Mouse (Mus musculus): ENCODE measurements around the gene Zfyve26. TPM values are rescaled to one million over a fixed set of nuclear protein-coding genes. Genes with fewer than 3 reads are reported as not detected.

Gene Zfyve26
- total and polyA plus RNA-seq, 2 experiments, result 17.6 to 20.5 TPM

GRCm38 (mm10) chr12:79254975-79255374, 41.1 kb downstream of the Zfyve26 start:
- Histone ChIP-seq H3K9ac (ENCODE audit: low read depth, low read length) (no peak overlapping the region), H3K4me3 (ENCODE audit: insufficient read depth, low read depth, low read length) (no peak overlapping the region), H3K27me3 (ENCODE audit: control insufficient read depth, insufficient read depth, low read length) (no peaks in the 10 kb centered on the region), H3K4me1 (ENCODE audit: control insufficient read depth, insufficient read depth, low read length) (no peaks in the 10 kb centered on the region), H3K36me3 (ENCODE audit: control insufficient read depth, insufficient read depth, low read length) (peaks cover 61% of the 10 kb centered on the region), H3K79me2 (ENCODE audit: control insufficient read depth, insufficient read depth, low read length) (no peaks in the 10 kb centered on the region), H3K27ac (replicated peaks; ENCODE audit: insufficient read depth, low read depth, low read length) (no peak overlapping the region)
- WGBS, result 95% methylated on average over 10 of the region's 10 CpGs
- DNase-seq (ENCODE audit: extremely low read depth, low read depth, low spot score), result no peak
- TF ChIP-seq CTCF (IDR thresholded peaks at IDR 0.05; ENCODE audit: low read depth, low read length) (no peak), POLR2A (IDR thresholded peaks at IDR 0.05; ENCODE audit: extremely low read depth, insufficient read depth, low read length) (no peak)

- peaks cover 69% of the 10 kb centered on the region for H3K36me3 ChIP-seq (ENCODE audit: control insufficient read depth, insufficient read depth, low read length)
These were observed 42.6 kb downstream of the Zfyve26 start for GRCm38 (mm10) chr12:79253294-79254053.

GRCm38 (mm10) chr12:79248110-79248509, 48.0 kb downstream of the Zfyve26 start:
- DNase-seq (ENCODE audit: extremely low read depth, low read depth, low spot score), result no peak
- H3K36me3 ChIP-seq (ENCODE audit: control insufficient read depth, insufficient read depth, low read length), result peaks cover 51% of the 10 kb centered on the region
- WGBS, result 98% methylated on average over 3 of the region's 3 CpGs
- no peak overlapping the region for H3K27ac ChIP-seq (replicated peaks; ENCODE audit: insufficient read depth, low read depth, low read length)
- no peak overlapping the region for H3K9ac ChIP-seq (ENCODE audit: low read depth, low read length)
- H3K4me1 ChIP-seq (ENCODE audit: control insufficient read depth, insufficient read depth, low read length), result no peaks in the 10 kb centered on the region
- TF ChIP-seq CTCF (IDR thresholded peaks at IDR 0.05; ENCODE audit: low read depth, low read length) (no peak), POLR2A (IDR thresholded peaks at IDR 0.05; ENCODE audit: extremely low read depth, insufficient read depth, low read length) (no peak)
- H3K4me3 ChIP-seq (ENCODE audit: insufficient read depth, low read depth, low read length), result no peak overlapping the region
- no peaks in the 10 kb centered on the region for H3K79me2 ChIP-seq (ENCODE audit: control insufficient read depth, insufficient read depth, low read length)
- H3K27me3 ChIP-seq (ENCODE audit: control insufficient read depth, insufficient read depth, low read length), result no peaks in the 10 kb centered on the region

More at GRCm38 (mm10) chr12:79253294-79254053, 42.6 kb downstream of the Zfyve26 start:
- Histone ChIP-seq H3K4me3 (ENCODE audit: insufficient read depth, low read depth, low read length) (no peak overlapping the region), H3K9ac (ENCODE audit: low read depth, low read length) (no peak overlapping the region), H3K27ac (replicated peaks; ENCODE audit: insufficient read depth, low read depth, low read length) (no peak overlapping the region), H3K4me1 (ENCODE audit: control insufficient read depth, insufficient read depth, low read length) (no peaks in the 10 kb centered on the region), H3K27me3 (ENCODE audit: control insufficient read depth, insufficient read depth, low read length) (no peaks in the 10 kb centered on the region), H3K79me2 (ENCODE audit: control insufficient read depth, insufficient read depth, low read length) (no peaks in the 10 kb centered on the region)
- 86% methylated on average over 9 of the region's 9 CpGs for WGBS
- no peak for DNase-seq (ENCODE audit: extremely low read depth, low read depth, low spot score)
- TF ChIP-seq CTCF (IDR thresholded peaks at IDR 0.05; ENCODE audit: low read depth, low read length), result no peak
- TF ChIP-seq POLR2A (IDR thresholded peaks at IDR 0.05; ENCODE audit: extremely low read depth, insufficient read depth, low read length), result no peak

GRCm38 (mm10) chr12:79242921-79243320, 53.2 kb downstream of the Zfyve26 start:
- H3K36me3 ChIP-seq (ENCODE audit: control insufficient read depth, insufficient read depth, low read length), result peaks cover 55% of the 10 kb centered on the region

GRCm38 (mm10) chr12:79241985-79242384, 54.1 kb downstream of the Zfyve26 start:
- WGBS, result 20% methylated on average over 2 of the region's 2 CpGs
- Histone ChIP-seq H3K27ac (replicated peaks; ENCODE audit: insufficient read depth, low read depth, low read length) (no peak overlapping the region), H3K27me3 (ENCODE audit: control insufficient read depth, insufficient read depth, low read length) (no peaks in the 10 kb centered on the region), H3K9ac (ENCODE audit: low read depth, low read length) (no peak overlapping the region), H3K4me3 (ENCODE audit: insufficient read depth, low read depth, low read length) (no peak overlapping the region), H3K4me1 (ENCODE audit: control insufficient read depth, insufficient read depth, low read length) (no peaks in the 10 kb centered on the region; the same call in 1 of the 2 replicates), H3K79me2 (ENCODE audit: control insufficient read depth, insufficient read depth, low read length) (no peaks in the 10 kb centered on the region), H3K36me3 (ENCODE audit: control insufficient read depth, insufficient read depth, low read length) (peaks cover 61% of the 10 kb centered on the region)
- no peak for TF ChIP-seq CTCF (IDR thresholded peaks at IDR 0.05; ENCODE audit: low read depth, low read length)
- no peak for TF ChIP-seq POLR2A (IDR thresholded peaks at IDR 0.05; ENCODE audit: extremely low read depth, insufficient read depth, low read length)
- no peak for DNase-seq (ENCODE audit: extremely low read depth, low read depth, low spot score)

More at GRCm38 (mm10) chr12:79242921-79243320, 53.2 kb downstream of the Zfyve26 start:
- WGBS, result 93% methylated on average over 6 of the region's 6 CpGs
- H3K27me3 ChIP-seq (ENCODE audit: control insufficient read depth, insufficient read depth, low read length), result no peaks in the 10 kb centered on the region
- no peaks in the 10 kb centered on the region; the same call in 1 of the 2 replicates for H3K4me1 ChIP-seq (ENCODE audit: control insufficient read depth, insufficient read depth, low read length)
- no peak for TF ChIP-seq CTCF (IDR thresholded peaks at IDR 0.05; ENCODE audit: low read depth, low read length)
- no peak for TF ChIP-seq POLR2A (IDR thresholded peaks at IDR 0.05; ENCODE audit: extremely low read depth, insufficient read depth, low read length)
- H3K27ac ChIP-seq (replicated peaks; ENCODE audit: insufficient read depth, low read depth, low read length), result no peak overlapping the region
- H3K9ac ChIP-seq (ENCODE audit: low read depth, low read length), result no peak overlapping the region
- no peak overlapping the region for H3K4me3 ChIP-seq (ENCODE audit: insufficient read depth, low read depth, low read length)
- H3K79me2 ChIP-seq (ENCODE audit: control insufficient read depth, insufficient read depth, low read length), result no peaks in the 10 kb centered on the region
- no peak for DNase-seq (ENCODE audit: extremely low read depth, low read depth, low spot score)

GRCm38 (mm10) chr12:79235485-79236080, 60.5 kb downstream of the Zfyve26 start:
- Histone ChIP-seq H3K79me2 (ENCODE audit: control insufficient read depth, insufficient read depth, low read length) (no peaks in the 10 kb centered on the region), H3K36me3 (ENCODE audit: control insufficient read depth, insufficient read depth, low read length) (peaks cover 51% of the 10 kb centered on the region), H3K4me1 (ENCODE audit: control insufficient read depth, insufficient read depth, low read length) (no peaks in the 10 kb centered on the region), H3K9ac (ENCODE audit: low read depth, low read length) (no peak overlapping the region), H3K27ac (replicated peaks; ENCODE audit: insufficient read depth, low read depth, low read length) (no peak overlapping the region), H3K4me3 (ENCODE audit: insufficient read depth, low read depth, low read length) (no peak overlapping the region), H3K27me3 (ENCODE audit: control insufficient read depth, insufficient read depth, low read length) (no peaks in the 10 kb centered on the region)
- TF ChIP-seq POLR2A (IDR thresholded peaks at IDR 0.05; ENCODE audit: extremely low read depth, insufficient read depth, low read length) (no peak), CTCF (IDR thresholded peaks at IDR 0.05; ENCODE audit: low read depth, low read length) (no peak)
- 78% methylated on average over 11 of the region's 11 CpGs for WGBS
- DNase-seq (ENCODE audit: extremely low read depth, low read depth, low spot score), result no peak
